Mouse (Mus musculus): ENCODE measurements at regions not wholly inside any gene's neighbourhood (a gene's known extent, or its start where the extent isn't known, plus 50 kb on each side); places are given as distances from the start of the nearest gene placed in this dataset.

- peak in 1 of 2 experiments; percentile 1 for DNase-seq (ENCODE audit: low spot score in 2 of 2)
- no peak overlapping the region for H3K4me3 ChIP-seq
- TF ChIP-seq CTCF (conservative IDR thresholded peaks at IDR 0.05), result no peak
Measured at GRCm38 (mm10) chrX:19597302-19597701, 116.2 kb upstream of the Tex13c3 start.

GRCm38 (mm10) chrX:19555944-19556343 is 74.8 kb upstream of the Tex13c3 start:
- no peak overlapping the region for H3K4me3 ChIP-seq
- no peak for DNase-seq (ENCODE audit: low spot score in 2 of 2)
- no peak for TF ChIP-seq CTCF (conservative IDR thresholded peaks at IDR 0.05)
- no peak overlapping the region for H3K27ac ChIP-seq

More at GRCm38 (mm10) chrX:19597302-19597701, 116.2 kb upstream of the Tex13c3 start:
- H3K27ac ChIP-seq, result no peak overlapping the region
